Mouse (Mus musculus) myocyte (in vitro differentiated cells): ENCODE data around the gene Olfr539. TPM values are rescaled to one million over a fixed set of nuclear protein-coding genes. Genes with fewer than 3 reads are reported as not detected.

Source experiments
- H3K27me3 ChIP-seq: one replicate; pipeline ENCODE4 v1.6.1; 2011; ENCODE audit not compliant: control insufficient read depth, insufficient read depth, insufficient read length
- H3K36me3 ChIP-seq: one replicate; pipeline ENCODE4 v1.6.1; 2011; ENCODE audit not compliant: control insufficient read depth, insufficient read depth
- H3K4me2 ChIP-seq: one replicate; pipeline ENCODE4 v1.6.1; 2011; ENCODE audit warnings: low read depth, control low read depth
- H3K4me3 ChIP-seq: one replicate; pipeline ENCODE4 v1.5.1; 2011; ENCODE audit warnings: mild to moderate bottlenecking, control low read depth, moderate library complexity
- H3K79me2 ChIP-seq: one replicate; pipeline ENCODE4 v1.6.1; 2011; ENCODE audit not compliant: control insufficient read depth, insufficient read depth
- H3ac ChIP-seq: one replicate; pipeline ENCODE4 v1.6.1; 2011; ENCODE audit not compliant: control insufficient read depth, insufficient read length
- CEBPB ChIP-seq: IDR thresholded peaks from 2 replicates; pipeline ENCODE4 v1.6.1; 2011; ENCODE audit warnings: mild to moderate bottlenecking, moderate library complexity; ENCODE audit not compliant: poor library complexity, insufficient read depth, severe bottlenecking
- E2F4 ChIP-seq: IDR thresholded peaks from one replicate; pipeline ENCODE4 v1.6.1; 2011; ENCODE audit warnings: mild to moderate bottlenecking, control low read depth, moderate library complexity; ENCODE audit not compliant: insufficient read depth
- MAX ChIP-seq: IDR thresholded peaks from one replicate; pipeline ENCODE4 v1.6.1; 2011; ENCODE audit warnings: low read depth, mild to moderate bottlenecking, control low read depth
- MYOD1 ChIP-seq, 3 experiments: IDR thresholded peaks; one replicate each; pipeline ENCODE4 v1.6.1; 2011; ENCODE audit warnings: control low read depth in 2 of 3, low read depth in 2 of 3, mild to moderate bottlenecking in 2 of 3, moderate library complexity in 1 of 3; ENCODE audit not compliant: insufficient read length in 2 of 3, control insufficient read depth in 1 of 3
- MYOG ChIP-seq, 3 experiments: IDR thresholded peaks; one replicate each; pipeline ENCODE4 v1.6.1; 2011; ENCODE audit warnings: control low read depth in 2 of 3, low read depth in 2 of 3, mild to moderate bottlenecking in 2 of 3; ENCODE audit not compliant: insufficient read length in 2 of 3, control insufficient read depth in 1 of 3, insufficient read depth in 1 of 3
- POLR2A ChIP-seq: IDR thresholded peaks from one replicate; pipeline ENCODE4 v1.6.1; 2011; ENCODE audit warnings: low read depth, mild to moderate bottlenecking, control low read depth, moderate library complexity; ENCODE audit not compliant: insufficient read length
- POLR2AphosphoS2 ChIP-seq: IDR thresholded peaks from one replicate; pipeline ENCODE4 v1.6.1; 2011; ENCODE audit warnings: low read depth, control low read depth; ENCODE audit not compliant: insufficient read length
- REST ChIP-seq: IDR thresholded peaks from one replicate; pipeline ENCODE4 v1.6.1; 2011; ENCODE audit warnings: mild to moderate bottlenecking, control low read depth, moderate library complexity; ENCODE audit not compliant: insufficient read depth, insufficient read length
- SRF ChIP-seq: IDR thresholded peaks from one replicate; pipeline ENCODE4 v1.6.1; 2011; ENCODE audit warnings: low read depth; ENCODE audit not compliant: control insufficient read depth, insufficient read length
- TCF12 ChIP-seq: IDR thresholded peaks from one replicate; pipeline ENCODE4 v1.6.1; 2011; ENCODE audit warnings: mild to moderate bottlenecking, control low read depth; ENCODE audit not compliant: poor library complexity, insufficient read depth, severe bottlenecking
- TCF3 ChIP-seq: IDR thresholded peaks from one replicate; pipeline ENCODE4 v1.6.1; 2011; ENCODE audit warnings: low read depth, control low read depth; ENCODE audit not compliant: insufficient read length
- USF1 ChIP-seq: IDR thresholded peaks from one replicate; pipeline ENCODE4 v1.6.1; 2011; ENCODE audit warnings: low read depth, mild to moderate bottlenecking, control low read depth, moderate library complexity
- polyA plus RNA-seq: library from polyadenylated mRNA; unstranded; fragments of >200 nt; fragmentation: generic; extraction: Trizol; gene quantifications from one replicate; pipeline ENCODE4 v1.2.1, GENCODE M21; 2012; ENCODE audit warnings: missing spikeins

Gene Olfr539
- polyA plus RNA-seq, 1 experiment, result not detected

- Histone ChIP-seq H3K4me2 (no peak overlapping the region), H3ac (no peak overlapping the region), H3K79me2 (no peaks in the 10 kb centered on the region), H3K27me3 (no peaks in the 10 kb centered on the region), H3K4me3 (no peak overlapping the region), H3K36me3 (no peaks in the 10 kb centered on the region)
- TF ChIP-seq USF1, result no peak
- TF ChIP-seq CEBPB, result no peak
- no peak for TF ChIP-seq POLR2A
- no peak for TF ChIP-seq SRF
- no peak for TF ChIP-seq MAX
- no peak for TF ChIP-seq MYOG (IDR thresholded peaks at IDR 0.05; ENCODE audit: control insufficient read depth in 1 of 3, insufficient read depth in 1 of 3, insufficient read length in 2 of 3, low read depth in 2 of 3)
- no peak for TF ChIP-seq REST
- no peak for TF ChIP-seq TCF12
- TF ChIP-seq E2F4, result no peak
- TF ChIP-seq TCF3, result no peak
- TF ChIP-seq MYOD1 (IDR thresholded peaks at IDR 0.05; ENCODE audit: control insufficient read depth in 1 of 3, insufficient read length in 2 of 3, low read depth in 2 of 3), result no peak
- TF ChIP-seq POLR2AphosphoS2, result no peak
Observed at GRCm38 (mm10) chr7:140717155-140718055, 57.7 kb downstream of the Olfr539 start.

- no peak for TF ChIP-seq TCF12
- TF ChIP-seq POLR2A, result no peak
- TF ChIP-seq MYOG (IDR thresholded peaks at IDR 0.05; ENCODE audit: control insufficient read depth in 1 of 3, insufficient read depth in 1 of 3, insufficient read length in 2 of 3, low read depth in 2 of 3), result no peak
- no peak for TF ChIP-seq TCF3
- TF ChIP-seq MYOD1 (IDR thresholded peaks at IDR 0.05; ENCODE audit: control insufficient read depth in 1 of 3, insufficient read length in 2 of 3, low read depth in 2 of 3), result no peak
- TF ChIP-seq CEBPB, result no peak
- no peak for TF ChIP-seq E2F4
- H3K27me3 ChIP-seq, result no peaks in the 10 kb centered on the region
- no peaks in the 10 kb centered on the region for H3K79me2 ChIP-seq
- H3K4me3 ChIP-seq, result no peak overlapping the region
- H3K4me2 ChIP-seq, result no peak overlapping the region
- H3ac ChIP-seq, result no peak overlapping the region
- no peaks in the 10 kb centered on the region for H3K36me3 ChIP-seq
Observed at GRCm38 (mm10) chr7:140721095-140721494, 61.4 kb downstream of the Olfr539 start.

GRCm38 (mm10) chr7:140725558-140725957, 65.8 kb downstream of the Olfr539 start:
- no peak for TF ChIP-seq MYOG (IDR thresholded peaks at IDR 0.05; ENCODE audit: control insufficient read depth in 1 of 3, insufficient read depth in 1 of 3, insufficient read length in 2 of 3, low read depth in 2 of 3)
- TF ChIP-seq SRF, result no peak
- TF ChIP-seq CEBPB, result no peak
- no peak for TF ChIP-seq MAX
- TF ChIP-seq MYOD1 (IDR thresholded peaks at IDR 0.05; ENCODE audit: control insufficient read depth in 1 of 3, insufficient read length in 2 of 3, low read depth in 2 of 3), result no peak
- no peak for TF ChIP-seq REST
- H3K4me3 ChIP-seq, result no peak overlapping the region
- no peak overlapping the region for H3K4me2 ChIP-seq
- H3K36me3 ChIP-seq, result no peaks in the 10 kb centered on the region
- H3ac ChIP-seq, result no peak overlapping the region
- H3K79me2 ChIP-seq, result no peaks in the 10 kb centered on the region
- no peaks in the 10 kb centered on the region for H3K27me3 ChIP-seq

Other genes with a start within 250 kb of the Olfr539 start
- not detected for gene Olfr532, start 238.3 kb upstream of the Olfr539 start, polyA plus RNA-seq
- not detected for gene Olfr533, start 196.6 kb upstream of the Olfr539 start, polyA plus RNA-seq
- not detected for gene Olfr535, start 175.7 kb upstream of the Olfr539 start, polyA plus RNA-seq
- 0.05 TPM for gene Olfr536, start 152.5 kb upstream of the Olfr539 start, polyA plus RNA-seq
- gene Olfr538, start 92.0 kb upstream of the Olfr539 start, polyA plus RNA-seq, result not detected
- not detected for gene Olfr46, start 58.7 kb upstream of the Olfr539 start, polyA plus RNA-seq
- gene Olfr61, start 31.0 kb upstream of the Olfr539 start, polyA plus RNA-seq, result not detected
- gene Olfr53, start 13.5 kb upstream of the Olfr539 start, polyA plus RNA-seq, result not detected
- not detected for gene Olfr45, start 22.0 kb downstream of the Olfr539 start, polyA plus RNA-seq
- gene Olfr541, start 37.3 kb downstream of the Olfr539 start, polyA plus RNA-seq, result not detected
- gene Cyp2e1, start 103.8 kb downstream of the Olfr539 start, polyA plus RNA-seq, result not detected
- gene Syce1, start 127.9 kb downstream of the Olfr539 start, polyA plus RNA-seq, result not detected
- 0.13 TPM for gene Zfp941, start 162.2 kb downstream of the Olfr539 start, polyA plus RNA-seq
- 0.13 TPM for gene Urah, start 175.1 kb downstream of the Olfr539 start, polyA plus RNA-seq
- gene Scgb1c1, start 185.6 kb downstream of the Olfr539 start, polyA plus RNA-seq, result not detected
- 0.07 TPM for gene Odf3, start 187.9 kb downstream of the Olfr539 start, polyA plus RNA-seq
- gene Gm45785, start 196.4 kb downstream of the Olfr539 start, polyA plus RNA-seq, result not detected
- gene Ric8a, start 197.0 kb downstream of the Olfr539 start, polyA plus RNA-seq, result 123 TPM
- 25.8 TPM for gene Bet1l, start 197.6 kb downstream of the Olfr539 start, polyA plus RNA-seq
- gene Psmd13, start 222.0 kb downstream of the Olfr539 start, polyA plus RNA-seq, result 201 TPM
- gene Sirt3, start 222.4 kb downstream of the Olfr539 start, polyA plus RNA-seq, result 28.8 TPM
- 534 TPM for gene Cox8b, start 240.5 kb downstream of the Olfr539 start, polyA plus RNA-seq